Mouse (Mus musculus): ENCODE measurements around the gene Gabra3. TPM values are rescaled to one million over a fixed set of nuclear protein-coding genes. Genes with fewer than 3 reads are reported as not detected.

Gabra3 gene
- polyA plus RNA-seq (2016; fragmentation: Nextera tagmentation; extraction: Ambion mirVana) = 1.7 and 2.2 TPM in 2 replicates

DNA sequence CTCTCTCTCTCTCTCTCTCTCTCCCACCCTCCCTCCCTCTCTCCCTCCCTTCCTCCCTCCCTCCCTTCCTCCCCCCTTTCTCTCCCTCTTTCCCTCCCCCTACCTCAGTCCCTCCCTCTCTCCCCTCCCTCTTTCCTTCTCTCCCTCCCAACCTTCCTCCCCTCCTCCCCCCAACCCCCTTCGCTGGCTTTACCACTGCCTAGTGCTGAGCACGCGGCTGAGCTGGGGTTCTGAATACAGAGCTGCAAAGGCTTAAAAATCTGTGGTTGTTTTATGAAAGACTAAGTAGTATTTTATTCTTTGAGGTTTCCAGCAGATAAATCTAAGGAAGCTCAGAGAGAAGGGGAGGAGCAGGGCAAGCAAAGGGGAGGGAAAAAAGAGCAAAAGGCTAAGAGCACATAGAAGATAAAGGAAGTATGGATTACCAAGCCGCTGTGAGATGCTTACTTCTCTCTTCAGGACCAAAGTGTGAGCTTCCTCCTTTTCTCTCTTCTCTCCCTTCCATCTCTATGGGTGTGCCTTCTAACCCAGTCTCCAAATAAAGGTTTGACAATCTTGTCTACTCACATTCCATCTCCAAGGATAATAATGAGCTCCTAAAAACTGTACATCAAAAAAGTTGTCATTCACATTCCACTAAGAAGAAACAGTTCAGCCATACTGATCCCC lies at the start of gene Gabra3:
TSS of gene Gabra3 (minus strand) at position 619 of the 669 bp plus-strand sequence.
- peak within 1 kb of the TSS; percentile 50 for H3K4me3 ChIP-seq

DNA sequence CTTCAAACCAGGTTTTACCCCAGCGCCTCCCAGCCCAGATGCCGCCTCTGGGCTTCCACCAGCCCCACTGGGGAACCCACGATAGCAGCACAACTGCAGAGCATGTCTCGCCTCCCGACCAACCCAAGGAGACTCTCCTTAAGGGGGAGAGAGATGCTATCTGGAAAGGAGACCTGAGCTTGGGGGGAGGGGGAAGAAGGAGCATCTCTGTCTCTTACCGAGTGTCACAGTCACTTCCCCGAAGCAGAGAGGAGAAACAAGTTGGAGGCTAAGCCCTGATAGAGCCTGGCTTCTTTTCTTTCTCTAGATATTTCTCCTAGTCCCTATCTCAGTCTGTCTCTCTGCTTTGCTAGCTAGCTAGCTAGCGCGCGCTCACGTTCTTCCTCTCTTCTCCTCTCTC lies 859 bp downstream of the Gabra3 start:
- Histone ChIP-seq H3K4me1 (peaks cover 9% of the 10 kb centered on the region), H3K4me3 (peak overlapping the region; percentile 50), H3K27me3 (ENCODE audit: low read depth, poor library complexity, severe bottlenecking) (no peaks in the 10 kb centered on the region), H3K27ac (replicated peaks) (peak overlapping the region; percentile 72), H3K9me3 (replicated peaks) (no peaks in the 10 kb centered on the region), H3K36me3 (no peaks in the 10 kb centered on the region)
- WGBS = 19% methylated on average over 11 of the region's 11 CpGs
- no peak for DNase-seq (ENCODE audit: low spot score)

More for the DNA sequence above, at the start of gene Gabra3:
- Histone ChIP-seq H3K4me1 (peaks cover 9% of the 10 kb centered on the region), H3K27me3 (ENCODE audit: low read depth, poor library complexity, severe bottlenecking) (no peaks in the 10 kb centered on the region), H3K36me3 (no peaks in the 10 kb centered on the region), H3K27ac (replicated peaks) (peak within 1 kb of the TSS; percentile 72), H3K9me3 (replicated peaks) (no peaks in the 10 kb centered on the region)
- DNase-seq (ENCODE audit: low spot score) = peak; percentile 22
- WGBS = 11% methylated on average over 4 of the region's 4 CpGs

DNA sequence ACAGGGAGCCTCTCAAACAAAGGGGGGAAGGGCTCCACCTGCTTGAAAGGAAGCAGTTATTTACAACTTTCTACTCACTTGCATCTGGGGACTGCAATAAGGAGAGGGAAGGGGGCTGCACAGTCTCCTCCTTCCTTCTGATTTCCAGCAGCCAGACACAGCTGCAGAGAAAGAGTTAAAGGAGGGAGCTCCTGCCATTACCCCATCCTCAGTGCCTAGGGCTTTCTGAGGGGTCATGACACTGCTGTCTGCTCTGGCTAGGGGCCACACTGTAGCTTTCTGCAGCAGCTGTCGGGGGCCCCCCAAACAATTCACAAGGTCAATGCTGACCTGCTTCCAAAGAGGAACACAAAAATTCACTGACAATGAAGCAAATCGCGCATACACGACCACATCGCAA lies 1.3 kb downstream of the Gabra3 start:
- no peaks in the 10 kb centered on the region for H3K36me3 ChIP-seq
- H3K27ac ChIP-seq (replicated peaks) = peak overlapping the region; percentile 72
- peak overlapping the region; percentile 50 for H3K4me3 ChIP-seq
- peaks cover 9% of the 10 kb centered on the region for H3K4me1 ChIP-seq
- H3K27me3 ChIP-seq (ENCODE audit: low read depth, poor library complexity, severe bottlenecking) = no peaks in the 10 kb centered on the region
- H3K9me3 ChIP-seq (replicated peaks) = no peaks in the 10 kb centered on the region
- 13% methylated on average over 5 of the region's 5 CpGs for WGBS
- DNase-seq (ENCODE audit: low spot score) = peak; percentile 19

DNA sequence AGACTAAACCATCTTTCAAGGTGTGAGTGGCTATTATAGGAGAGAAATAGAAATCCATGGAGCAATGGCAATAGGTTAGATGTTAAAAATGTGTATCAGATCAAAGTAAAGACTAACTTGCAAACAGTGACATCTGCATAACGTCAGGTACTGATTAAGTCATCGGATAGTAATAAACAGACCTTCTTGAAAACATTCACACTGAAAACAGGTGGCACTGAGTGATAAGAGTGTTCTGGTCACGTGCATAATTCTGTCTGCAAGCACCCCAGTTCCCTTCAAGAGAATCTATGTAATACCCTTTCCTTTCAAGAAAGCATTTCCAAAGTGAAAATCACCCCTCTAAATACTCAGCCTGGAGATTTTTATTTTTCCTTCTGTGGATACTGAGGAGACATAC lies 6.0 kb downstream of the Gabra3 start:
- Histone ChIP-seq H3K9me3 (replicated peaks) (no peaks in the 10 kb centered on the region), H3K27me3 (ENCODE audit: low read depth, poor library complexity, severe bottlenecking) (no peaks in the 10 kb centered on the region), H3K27ac (replicated peaks) (no peak overlapping the region), H3K4me3 (no peak overlapping the region), H3K4me1 (peaks cover 8% of the 10 kb centered on the region), H3K36me3 (no peaks in the 10 kb centered on the region)
- 85% methylated on average over 3 of the region's 3 CpGs for WGBS
- DNase-seq (ENCODE audit: low spot score) = no peak

DNA sequence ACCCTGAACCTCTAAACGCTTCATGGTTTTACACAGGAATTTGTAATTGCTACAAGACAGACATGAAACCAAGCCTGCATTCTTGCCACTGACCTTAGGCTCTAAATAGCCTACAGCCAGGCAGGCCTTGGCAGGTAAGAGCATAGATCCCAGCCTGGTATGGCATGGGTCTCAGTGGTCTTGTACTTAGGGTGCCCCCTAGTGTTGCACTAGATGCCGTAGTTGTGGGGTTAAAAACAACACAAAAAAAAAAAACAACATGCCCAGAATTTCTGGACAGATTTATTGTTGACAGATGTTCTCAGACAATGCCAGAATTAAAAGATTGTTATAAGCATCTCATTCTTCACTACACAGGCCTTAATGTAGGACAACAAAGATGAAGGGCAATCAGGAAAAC lies 12.0 kb downstream of the Gabra3 start:
- Histone ChIP-seq H3K4me3 (no peak overlapping the region), H3K4me1 (no peaks in the 10 kb centered on the region), H3K36me3 (no peaks in the 10 kb centered on the region), H3K27ac (replicated peaks) (no peak overlapping the region), H3K9me3 (replicated peaks) (no peaks in the 10 kb centered on the region), H3K27me3 (ENCODE audit: low read depth, poor library complexity, severe bottlenecking) (no peaks in the 10 kb centered on the region)
- no peak for DNase-seq (ENCODE audit: low spot score)
- WGBS = 60% methylated on average over 2 of the region's 2 CpGs

DNA sequence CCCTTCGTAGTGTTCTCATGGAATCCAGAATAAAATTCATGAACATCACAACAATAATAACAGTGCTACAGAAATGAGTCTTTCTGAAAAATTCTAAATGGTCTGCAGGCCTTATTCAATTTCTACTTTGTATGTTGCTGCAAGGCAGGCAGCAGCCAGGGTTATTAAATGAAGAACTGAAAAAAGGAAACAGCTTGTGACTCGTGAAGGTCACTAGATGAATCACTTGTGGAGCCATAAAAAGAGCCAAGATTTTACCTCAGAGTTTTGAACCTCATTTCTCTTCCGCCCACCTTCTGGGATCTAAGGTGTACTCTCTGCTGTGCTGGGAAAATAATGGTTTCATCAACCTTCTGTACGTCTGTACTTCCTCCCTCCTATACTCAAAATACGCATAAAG lies 159.4 kb downstream of the Gabra3 start:
- no peak overlapping the region for H3K4me3 ChIP-seq
- H3K9me3 ChIP-seq (replicated peaks) = no peaks in the 10 kb centered on the region
- DNase-seq (ENCODE audit: low spot score) = no peak
- H3K4me1 ChIP-seq = no peaks in the 10 kb centered on the region
- H3K27me3 ChIP-seq (ENCODE audit: low read depth, poor library complexity, severe bottlenecking) = no peaks in the 10 kb centered on the region
- no peak overlapping the region for H3K27ac ChIP-seq (replicated peaks)
- no peaks in the 10 kb centered on the region for H3K36me3 ChIP-seq
- 85% methylated on average over 5 of the region's 5 CpGs for WGBS

DNA sequence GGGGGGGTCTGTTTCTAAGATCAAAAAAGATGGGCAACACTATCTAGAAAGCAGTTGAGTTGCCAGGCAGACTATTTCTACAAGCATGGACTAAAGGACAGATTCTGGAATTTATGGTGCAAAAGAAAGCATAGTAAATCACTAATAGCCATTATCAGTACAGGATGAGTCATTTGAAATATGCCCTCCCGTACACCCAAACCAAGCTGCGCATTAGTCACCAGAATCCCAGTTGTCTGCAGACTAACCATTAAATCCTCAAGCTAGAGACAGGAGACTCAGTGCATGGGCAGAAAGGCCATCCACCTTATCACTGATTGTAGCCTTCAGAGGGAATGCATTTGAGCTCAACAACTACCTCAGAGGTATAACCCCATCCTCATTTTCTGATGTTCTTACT lies 166.8 kb downstream of the Gabra3 start:
- no peaks in the 10 kb centered on the region for H3K27me3 ChIP-seq (ENCODE audit: low read depth, poor library complexity, severe bottlenecking)

DNA sequence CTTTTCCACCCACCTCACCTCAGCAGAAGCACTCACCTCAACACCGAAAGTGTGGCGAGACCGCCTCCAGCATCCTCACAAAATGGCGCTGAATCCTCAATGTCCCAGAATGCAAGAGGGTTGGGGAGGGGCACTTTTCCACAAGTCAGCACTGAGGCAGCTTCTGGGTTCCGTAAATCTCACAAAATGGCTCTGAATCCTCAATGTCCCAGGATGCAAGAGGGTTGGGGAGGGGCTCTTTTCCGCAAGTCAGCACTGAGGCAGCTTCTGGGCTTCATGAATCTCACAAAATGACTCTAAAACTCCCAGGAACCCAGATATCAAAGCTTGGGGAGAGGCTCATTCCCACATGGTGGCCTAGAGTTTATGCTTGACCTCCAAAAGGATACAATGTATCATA lies 269.9 kb downstream of the Gabra3 start, which contains the start of gene Magea10:
TSS of gene Magea10 (minus strand) at position 101 of the 400 bp plus-strand sequence.
- no peaks in the 10 kb centered on the region for H3K4me1 ChIP-seq
- DNase-seq (ENCODE audit: low spot score) = no peak
- H3K9me3 ChIP-seq (replicated peaks) = no peaks in the 10 kb centered on the region
- H3K4me3 ChIP-seq = no peak within 1 kb of the TSS
- H3K36me3 ChIP-seq = no peaks in the 10 kb centered on the region
- WGBS = 88% methylated on average over 6 of the region's 6 CpGs
- H3K27ac ChIP-seq (replicated peaks) = no peak within 1 kb of the TSS
- no peaks in the 10 kb centered on the region for H3K27me3 ChIP-seq (ENCODE audit: low read depth, poor library complexity, severe bottlenecking)

More for the DNA sequence above, 166.8 kb downstream of the Gabra3 start:
- no peaks in the 10 kb centered on the region for H3K9me3 ChIP-seq (replicated peaks)
- H3K4me1 ChIP-seq = no peaks in the 10 kb centered on the region
- no peaks in the 10 kb centered on the region for H3K36me3 ChIP-seq
- no peak overlapping the region for H3K4me3 ChIP-seq
- no peak for DNase-seq (ENCODE audit: low spot score)
- H3K27ac ChIP-seq (replicated peaks) = no peak overlapping the region
- 100% methylated on average over 2 of the region's 2 CpGs for WGBS

MicroRNAs within 50 kb of the gene (microRNA counts, 519-probe panel; counts per million panel counts)
- not detected for microRNA mmu-miR-105
- not detected for microRNA mmu-miR-767

Small RNA genes within 50 kb of the gene (microRNA-seq; reads per million reads assigned to microRNA genes)
- gene Mir105 (not detected), gene Mir767 (not detected)

Other genes with a start within 250 kb of the Gabra3 start
- gene Gabrq, start 168.3 kb upstream of the Gabra3 start, polyA plus RNA-seq (2016; fragmentation: Nextera tagmentation; extraction: Ambion mirVana) = 0.39 and 0.83 TPM in 2 replicates

Data from midbrain, embryonic 10.5 days (tissue).